Mouse (Mus musculus) lung, adult 2 months (tissue): ENCODE measurements around the gene Slfn2. TPM values are rescaled to one million over a fixed set of nuclear protein-coding genes. Genes with fewer than 3 reads are reported as not detected.

Experiments
- DNase-seq: peaks from one replicate; pipeline ENCODE4 v3.0.0; 2022
- H3K4me1 ChIP-seq: fragments of 200-500 bp; 2 replicates; pipeline ENCODE4 v1.6.1; 2011; ENCODE audit warnings: low read length; ENCODE audit not compliant: control insufficient read depth, insufficient read depth
- H3K4me3 ChIP-seq: fragments of 200-500 bp; replicated peaks from 2 replicates; pipeline ENCODE3; 2011; ENCODE audit warnings: low read depth, mild to moderate bottlenecking, control low read depth, low read length; ENCODE audit errors: extremely low read depth
- CTCF ChIP-seq: fragments of 200-500 bp; IDR thresholded peaks from 2 replicates; pipeline ENCODE4 v1.5.1; 2011; ENCODE audit warnings: mild to moderate bottlenecking, low read length, control low read depth; ENCODE audit not compliant: insufficient read depth
- POLR2A ChIP-seq: fragments of 200-500 bp; IDR thresholded peaks from 2 replicates; pipeline ENCODE4 v1.6.1; 2011; ENCODE audit warnings: low read depth, mild to moderate bottlenecking, control low read depth, low read length, borderline replicate concordance; ENCODE audit errors: extremely low read depth
- WGBS: fragments of 180-500 bp; shearing (Covaris S2); methylation state at CpG from one replicate; pipeline ENCODE4 v1.1.7; 2018; 5-methylcytosine and 5-hydroxymethylcytosine counted together
- polyA plus RNA-seq: library from polyadenylated mRNA; depleted of rRNA; stranded (reverse); fragments of >200 nt; gene quantifications from 2 replicates; pipeline ENCODE4 v1.2.3, GENCODE M21; 2012

The Slfn2 gene
- polyA plus RNA-seq, 1 experiment = 10.1 TPM

DNA sequence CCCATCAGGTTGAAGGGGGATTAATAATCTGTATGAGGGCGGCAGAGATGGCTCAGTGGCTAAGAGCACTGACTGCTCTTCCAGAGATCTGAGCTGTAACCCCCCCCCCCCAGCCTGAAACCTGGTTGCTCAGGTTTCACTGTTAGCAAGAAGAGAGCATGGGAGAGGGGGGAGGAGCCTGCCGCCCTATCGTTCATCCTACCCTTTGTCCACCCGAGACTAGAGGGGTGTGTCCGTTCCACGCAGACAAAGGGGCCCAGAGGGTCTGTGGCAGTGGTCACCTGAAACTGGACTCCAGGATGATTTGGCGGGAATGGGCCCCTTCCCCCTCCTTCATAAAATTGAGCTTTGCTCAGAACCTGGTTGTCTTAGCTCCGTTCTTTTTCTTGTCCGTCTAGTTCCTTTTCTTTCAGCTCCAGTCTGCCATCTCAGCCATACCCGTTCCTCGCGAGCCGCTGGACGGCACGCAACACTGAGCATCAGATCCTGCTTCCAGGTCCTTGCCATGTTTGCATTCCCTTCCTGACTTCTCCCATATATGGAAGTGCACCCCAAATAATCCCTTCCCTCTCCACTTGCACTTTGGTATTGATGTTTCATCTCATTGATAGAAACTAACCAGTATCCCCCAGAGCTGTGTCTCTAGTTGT is 5.5 kb downstream of the Slfn2 start:
- 87% methylated on average over 15 of the region's 15 CpGs for WGBS
- no peak for DNase-seq
- Histone ChIP-seq H3K4me3 (no peak overlapping the region), H3K4me1 (no peaks in the 10 kb centered on the region; the same call in 1 of the 2 replicates)
- TF ChIP-seq CTCF = no peak
- no peak for TF ChIP-seq POLR2A

GRCm38 (mm10) chr11:83077714-83078422 is 13.0 kb downstream of the Slfn2 start:
- 10% methylated on average over 3 of the region's 3 CpGs for WGBS
- Histone ChIP-seq H3K4me1 (peaks cover 10% of the 10 kb centered on the region), H3K4me3 (no peak overlapping the region)
- peak; percentile 66 for DNase-seq
- TF ChIP-seq CTCF = no peak
- peak; percentile 44; the same call in 1 of the 2 replicates for TF ChIP-seq POLR2A

GRCm38 (mm10) chr11:83078423-83079140 is 13.7 kb downstream of the Slfn2 start:
- TF ChIP-seq CTCF (no peak), POLR2A (no peak)
- no peak for DNase-seq
- H3K4me3 ChIP-seq = no peak overlapping the region
- 65% methylated on average over 5 of the region's 5 CpGs for WGBS
- peaks cover 10% of the 10 kb centered on the region for H3K4me1 ChIP-seq

GRCm38 (mm10) chr11:83079487-83080199 is 14.7 kb downstream of the Slfn2 start:
- Histone ChIP-seq H3K4me3 (no peak overlapping the region), H3K4me1 (peaks cover 10% of the 10 kb centered on the region)
- no peak for TF ChIP-seq CTCF
- TF ChIP-seq POLR2A = no peak
- WGBS = 49% methylated on average over 9 of the region's 9 CpGs
- DNase-seq = no peak

GRCm38 (mm10) chr11:83082741-83083473 is 18.0 kb downstream of the Slfn2 start:
- DNase-seq = no peak
- no peak for TF ChIP-seq CTCF
- TF ChIP-seq POLR2A = no peak
- peaks cover 6% of the 10 kb centered on the region for H3K4me1 ChIP-seq
- H3K4me3 ChIP-seq = no peak overlapping the region
- WGBS = 52% methylated on average over 7 of the region's 7 CpGs

GRCm38 (mm10) chr11:83084161-83084560 is 19.2 kb downstream of the Slfn2 start:
- DNase-seq = no peak
- WGBS = 95% methylated on average over 2 of the region's 2 CpGs
- no peaks in the 10 kb centered on the region for H3K4me1 ChIP-seq
- H3K4me3 ChIP-seq = no peak overlapping the region
- TF ChIP-seq CTCF (no peak), POLR2A (no peak)

GRCm38 (mm10) chr11:83084761-83085160 is 19.8 kb downstream of the Slfn2 start:
- H3K4me3 ChIP-seq = no peak overlapping the region
- 88% methylated on average over 10 of the region's 10 CpGs for whole genome bisulfite sequencing
- DNase-seq = no peak
- no peak for TF ChIP-seq CTCF
- H3K4me1 ChIP-seq = no peaks in the 10 kb centered on the region

DNA sequence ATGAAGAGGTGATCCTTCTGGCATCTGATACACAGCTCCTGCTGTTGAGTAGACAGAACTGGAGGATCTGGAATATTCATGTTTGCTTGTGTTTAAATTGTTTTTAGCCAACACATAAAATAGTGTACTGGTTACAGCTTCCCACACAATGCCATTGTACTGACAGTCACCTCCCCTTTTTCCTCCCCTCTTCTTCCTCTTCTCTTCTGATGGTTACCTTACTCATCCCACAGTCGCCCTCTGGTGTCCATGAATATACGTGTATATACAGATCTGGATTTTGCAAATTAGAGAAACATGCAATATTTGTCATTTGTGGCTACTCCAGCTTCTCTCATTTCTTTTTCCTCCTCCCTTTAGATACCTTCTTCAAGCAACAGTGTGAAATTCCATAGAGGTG is 50.2 kb downstream of the Slfn2 start:
- 42% methylated on average over 2 of the region's 2 CpGs for WGBS
- no peak for TF ChIP-seq CTCF
- no peak for TF ChIP-seq POLR2A
- Histone ChIP-seq H3K4me3 (no peak overlapping the region), H3K4me1 (0 out of 2 replicates have a peak, but pooled peaks cover 2% of the 10 kb centered on the region)
- no peak for DNase-seq
